Mouse (Mus musculus) heart, postnatal 0 days (tissue): ENCODE data around the gene Tbc1d9b. TPM values are rescaled to one million over a fixed set of nuclear protein-coding genes. Genes with fewer than 3 reads are reported as not detected.

Experiments
- ATAC-seq: fragments of 200-750 bp; cut with Nextera tagmentation; 2 replicates; pipeline ENCODE4 v1.8.0; 2017; ENCODE audit warnings: low read depth, moderate number of reproducible peaks, moderate library complexity; ENCODE audit not compliant: insufficient read depth
- DNase-seq: peaks from one replicate; pipeline ENCODE4 v3.0.0-alpha.2; 2016; ENCODE audit warnings: low spot score
- H3K27ac ChIP-seq: fragments of 300-500 bp; sonication (generic); 2 replicates; pipeline ENCODE4 v1.5.1; 2014; ENCODE audit warnings: low read depth, mild to moderate bottlenecking
- H3K27me3 ChIP-seq: fragments of 300-500 bp; sonication (generic); 2 replicates; pipeline ENCODE4 v1.6.1; 2014; ENCODE audit warnings: low read length, mixed read lengths; ENCODE audit not compliant: control insufficient read depth, insufficient read depth
- H3K36me3 ChIP-seq: fragments of 300-500 bp; sonication (generic); replicated peaks from 2 replicates; pipeline ENCODE4 v1.6.1; 2014; ENCODE audit warnings: low read length, mixed read lengths; ENCODE audit not compliant: control insufficient read depth, insufficient read depth
- H3K4me1 ChIP-seq: fragments of 300-500 bp; sonication (generic); 2 replicates; pipeline ENCODE4 v1.6.1; 2014; ENCODE audit warnings: antibody characterized with exemption; ENCODE audit not compliant: control insufficient read depth, insufficient read depth
- H3K4me2 ChIP-seq: fragments of 300-500 bp; sonication (generic); 2 replicates; pipeline ENCODE4 v1.6.1; 2014; ENCODE audit warnings: low read depth, mild to moderate bottlenecking, low read length, moderate library complexity
- H3K4me3 ChIP-seq: fragments of 300-500 bp; sonication (generic); 2 replicates; pipeline ENCODE4 v1.5.1; 2014; ENCODE audit warnings: low read depth, low read length
- H3K9ac ChIP-seq: fragments of 300-500 bp; sonication (generic); replicated peaks from 2 replicates; pipeline ENCODE4 v1.6.1; 2014; ENCODE audit warnings: low read depth, low read length, mixed read lengths
- H3K9me3 ChIP-seq: fragments of 300-500 bp; sonication (generic); replicated peaks from 2 replicates; pipeline ENCODE4 v1.6.1; 2016; ENCODE audit warnings: low read length; ENCODE audit not compliant: control insufficient read depth
- CTCF ChIP-seq: IDR thresholded peaks from 2 replicates; pipeline ENCODE4 v1.5.1; 2016; ENCODE audit warnings: antibody characterized with exemption, control low read depth, low read depth
- EP300 ChIP-seq: IDR thresholded peaks from 2 replicates; pipeline ENCODE4 v1.6.1; 2016; ENCODE audit warnings: antibody characterized with exemption, low read depth
- WGBS: fragments of 180-500 bp; shearing (Covaris S2); extraction: QIAGEN DNeasy Blood & Tissue Kit; methylation state at CpG from one replicate; pipeline ENCODE4 v1.1.7; 2014; 5-methylcytosine and 5-hydroxymethylcytosine counted together
- polyA plus RNA-seq: library from polyadenylated mRNA; unstranded; fragments of >200 nt; fragmentation: Nextera tagmentation; extraction: Ambion mirVana; gene quantifications from 2 replicates; pipeline ENCODE4 v1.2.1, GENCODE M21; 2015
- total RNA-seq: library from RNA; depleted of rRNA; stranded (reverse); fragments of >200 nt; gene quantifications from 2 replicates; pipeline ENCODE4 v1.2.3, GENCODE M21; 2014; ENCODE audit warnings: low replicate concordance

Tbc1d9b gene
- total and polyA plus RNA-seq, 2 experiments from 2014 or later, result 18.4 to 37.6 TPM

DNA sequence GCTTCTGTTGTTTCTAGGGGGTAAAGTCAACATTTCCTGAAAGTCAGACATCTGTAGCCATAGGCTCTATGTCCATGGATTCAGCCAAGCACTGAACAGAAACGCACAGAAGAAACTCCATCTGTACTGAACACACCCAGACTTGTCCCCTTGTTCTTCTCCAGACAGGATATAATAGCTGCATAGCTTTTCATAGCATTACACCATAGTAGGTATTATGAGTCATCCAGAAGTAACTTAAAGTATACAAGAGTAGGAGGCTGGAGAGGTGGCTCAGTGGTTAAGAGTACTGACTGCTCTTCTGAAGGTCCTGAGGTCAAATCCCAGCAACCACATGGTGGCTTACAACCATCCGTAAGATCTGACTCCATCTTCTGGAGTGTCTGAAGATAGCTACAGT lies 24.6 kb downstream of the Tbc1d9b start:
- Histone ChIP-seq H3K27ac (no peak overlapping the region), H3K4me1 (no peaks in the 10 kb centered on the region), H3K27me3 (no peaks in the 10 kb centered on the region), H3K4me2 (no peak overlapping the region), H3K9ac (no peak overlapping the region), H3K4me3 (no peak overlapping the region), H3K9me3 (no peaks in the 10 kb centered on the region), H3K36me3 (peaks cover 96% of the 10 kb centered on the region)
- no peak for ATAC-seq
- TF ChIP-seq EP300, result no peak
- TF ChIP-seq CTCF, result no peak
- no peak for DNase-seq
- 85% methylated on average over 2 of the region's 2 CpGs for WGBS

GRCm38 (mm10) chr11:50156725-50157258 lies 25.6 kb downstream of the Tbc1d9b start:
- no peak overlapping the region for H3K9ac ChIP-seq
- no peaks in the 10 kb centered on the region for H3K4me1 ChIP-seq
- no peaks in the 10 kb centered on the region for H3K9me3 ChIP-seq
- ATAC-seq (no peak), DNase-seq (no peak)
- H3K36me3 ChIP-seq, result peaks cover 96% of the 10 kb centered on the region
- WGBS, result 87% methylated on average over 16 of the region's 16 CpGs
- no peaks in the 10 kb centered on the region for H3K27me3 ChIP-seq
- H3K27ac ChIP-seq, result no peak overlapping the region
- no peak overlapping the region for H3K4me3 ChIP-seq
- TF ChIP-seq EP300 (no peak), CTCF (no peak)
- H3K4me2 ChIP-seq, result no peak overlapping the region

- WGBS, result 78% methylated on average over 7 of the region's 7 CpGs
- ATAC-seq (no peak), DNase-seq (no peak)
- TF ChIP-seq EP300, result no peak
- no peak for TF ChIP-seq CTCF
- no peak overlapping the region for H3K9ac ChIP-seq
- no peaks in the 10 kb centered on the region for H3K27me3 ChIP-seq
- no peak overlapping the region for H3K4me2 ChIP-seq
- peaks cover 93% of the 10 kb centered on the region for H3K36me3 ChIP-seq
- no peaks in the 10 kb centered on the region for H3K9me3 ChIP-seq
- no peak overlapping the region for H3K4me3 ChIP-seq
- H3K4me1 ChIP-seq, result no peaks in the 10 kb centered on the region
- no peak overlapping the region for H3K27ac ChIP-seq
These were observed 27.1 kb downstream of the Tbc1d9b start for GRCm38 (mm10) chr11:50158346-50158745.

DNA sequence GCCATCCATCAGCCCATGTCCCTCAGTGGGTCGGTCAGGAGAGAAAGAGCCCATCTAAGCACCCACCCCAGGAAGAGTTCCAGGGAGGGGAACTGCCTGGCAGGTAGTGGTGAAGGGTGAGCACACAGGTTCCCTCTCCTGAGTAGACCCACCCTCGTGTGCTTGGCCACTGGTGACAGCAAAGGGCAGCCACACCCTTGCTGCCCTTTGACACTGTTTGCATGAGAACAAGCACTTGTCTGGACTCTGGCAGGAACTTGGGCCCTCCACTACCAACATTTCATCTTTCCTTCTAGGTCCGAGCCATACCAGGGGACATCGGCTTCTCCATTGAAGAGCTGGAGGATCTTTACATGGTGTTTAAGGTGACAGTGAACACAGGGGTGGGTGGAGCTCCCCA lies 28.2 kb downstream of the Tbc1d9b start:
- ATAC-seq, result no peak
- Histone ChIP-seq H3K9me3 (no peaks in the 10 kb centered on the region), H3K4me3 (no peak overlapping the region), H3K4me1 (no peaks in the 10 kb centered on the region), H3K27me3 (no peaks in the 10 kb centered on the region), H3K27ac (no peak overlapping the region), H3K4me2 (no peak overlapping the region), H3K36me3 (peaks cover 93% of the 10 kb centered on the region), H3K9ac (no peak overlapping the region)
- WGBS, result 74% methylated on average over 4 of the region's 4 CpGs
- DNase-seq, result no peak
- TF ChIP-seq CTCF (no peak), EP300 (no peak)

DNA sequence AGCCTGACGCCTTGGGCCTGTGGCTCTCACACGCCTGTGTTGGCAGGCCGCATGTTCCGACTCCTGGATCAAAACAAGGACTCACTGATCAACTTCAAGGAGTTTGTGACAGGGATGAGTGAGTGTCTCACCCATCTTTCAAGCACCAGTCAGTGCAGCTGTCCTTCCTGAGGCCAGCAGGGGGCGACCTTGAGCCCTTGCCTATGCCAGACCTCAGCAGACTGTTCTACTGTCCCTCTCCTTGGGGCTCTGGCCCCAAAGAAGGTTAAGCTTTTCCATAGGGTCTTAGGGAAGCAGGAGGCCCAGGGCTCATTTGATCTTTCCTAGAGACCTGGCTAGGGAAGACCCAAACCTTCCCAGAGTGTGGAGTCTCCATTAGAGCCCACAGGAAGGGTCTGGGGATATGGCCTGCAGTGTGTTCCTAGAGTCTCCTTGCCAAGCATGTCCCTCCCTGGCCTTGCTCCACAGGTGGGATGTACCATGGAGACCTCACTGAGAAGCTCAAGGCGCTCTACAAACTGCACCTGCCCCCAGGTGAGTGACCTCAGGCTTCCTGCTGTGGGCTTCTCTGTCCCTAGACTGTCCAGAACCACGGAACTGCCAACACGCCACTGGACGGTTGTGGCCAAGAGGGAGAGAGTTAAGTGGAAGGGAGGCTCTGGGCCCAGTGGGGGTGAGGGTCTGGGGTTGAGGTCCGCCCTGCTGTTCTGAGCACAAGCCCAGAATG lies 30.5 kb downstream of the Tbc1d9b start:
- H3K27ac ChIP-seq, result peak overlapping the region; percentile 13
- WGBS, result 61% methylated on average over 10 of the region's 10 CpGs

More for the DNA sequence above, 30.5 kb downstream of the Tbc1d9b start:
- H3K36me3 ChIP-seq, result peaks cover 85% of the 10 kb centered on the region
- TF ChIP-seq CTCF (peak; percentile 88), EP300 (no peak)
- H3K4me3 ChIP-seq, result no peak overlapping the region
- DNase-seq (peak; percentile 59), ATAC-seq (peak; percentile 64)
- H3K27me3 ChIP-seq, result no peaks in the 10 kb centered on the region
- no peaks in the 10 kb centered on the region for H3K4me1 ChIP-seq
- no peaks in the 10 kb centered on the region for H3K9me3 ChIP-seq
- H3K4me2 ChIP-seq, result no peak overlapping the region
- no peak overlapping the region for H3K9ac ChIP-seq
